ENCODE assay signal across 8 mouse cellular contexts in genomic region chr10:39261174-39262145, GRCm38 (mm10).
DNase-seq lines count a peak whose midpoint lies in the region; ATAC-seq and TF ChIP-seq lines count a peak whose summit lies in the region.

No protein-coding gene starts in this region.

- H3K9me3 ChIP-seq in embryonic facial prominence, embryonic 12.5 days, result no peaks in the 10 kb centered on the region
- H3K9me3 ChIP-seq in midbrain, postnatal 0 days (ENCODE audit: low read length), result no peaks in the 10 kb centered on the region

- TF ChIP-seq POLR2A in kidney, adult 2 months (IDR thresholded peaks at IDR 0.05; ENCODE audit: low read depth, low read length), result no peak

- WGBS in kidney, adult 2 months, result 71% methylated on average over 8 of the region's 8 CpGs
- WGBS in embryonic facial prominence, embryonic 12.5 days, result 60% methylated on average over 8 of the region's 8 CpGs
- WGBS in midbrain, postnatal 0 days, result 61% methylated on average over 8 of the region's 8 CpGs

- H3K4me3 ChIP-seq in kidney, adult 2 months (ENCODE audit: insufficient read depth, low read depth, low read length), result no peak overlapping the region
- H3K4me3 ChIP-seq in embryonic facial prominence, embryonic 12.5 days, result no peak overlapping the region
- H3K4me3 ChIP-seq in midbrain, postnatal 0 days (ENCODE audit: low read depth, low read length), result no peak overlapping the region
- H3K4me3 ChIP-seq in layer of hippocampus, adult 2 months, result no peak overlapping the region

- no peak overlapping the region for H3K4me2 ChIP-seq in embryonic facial prominence, embryonic 12.5 days (replicated peaks)
- no peak overlapping the region for H3K4me2 ChIP-seq in midbrain, postnatal 0 days (ENCODE audit: low read depth, low read length, poor library complexity, severe bottlenecking)

- H3K9ac ChIP-seq in embryonic facial prominence, embryonic 12.5 days, result no peak overlapping the region
- H3K9ac ChIP-seq in midbrain, postnatal 0 days (replicated peaks; ENCODE audit: low read length, poor library complexity, severe bottlenecking), result no peak overlapping the region

- peak; percentile 52; the same call in 1 of the 2 replicates for ATAC-seq in embryonic facial prominence, embryonic 12.5 days (ENCODE audit: insufficient number of reproducible peaks, insufficient read depth, low FRiP score, low TSS enrichment)
- ATAC-seq in midbrain, postnatal 0 days (ENCODE audit: low FRiP score), result peak; percentile 66

- H3K27ac ChIP-seq in kidney, adult 2 months (ENCODE audit: insufficient read depth, low read depth, low read length), result no peak overlapping the region
- H3K27ac ChIP-seq in embryonic facial prominence, embryonic 12.5 days, result peak overlapping the region; percentile 55
- H3K27ac ChIP-seq in midbrain, postnatal 0 days (ENCODE audit: low read depth, low read length), result no peak overlapping the region
- H3K27ac ChIP-seq in layer of hippocampus, adult 2 months, result no peak overlapping the region

- intact Hi-C loops in heart, postnatal 10 days (cut with DNase I), result no loop called here

- peak; percentile 30 for DNase-seq in kidney, postnatal 10 days
- DNase-seq in kidney, adult 2 months, result no peak
- DNase-seq in heart, postnatal 10 days, result peak; percentile 68 to 75
- peak; percentile 30 for DNase-seq in midbrain, postnatal 0 days (ENCODE audit: low spot score)
- no peak for DNase-seq in T-cell, adult 2 months (ENCODE audit: low spot score)
- DNase-seq in layer of hippocampus, adult 2 months (ENCODE audit: low spot score in 2 of 2), result no peak
- DNase-seq in testis, postnatal 10 days (ENCODE audit: low spot score), result no peak

- no peak for TF ChIP-seq CTCF in kidney, adult 2 months (conservative IDR thresholded peaks at IDR 0.05; ENCODE audit: insufficient read depth, insufficient read length, low read depth, low read length)
- no peak for TF ChIP-seq CTCF in midbrain, postnatal 0 days (IDR thresholded peaks at IDR 0.05)
- no peak for TF ChIP-seq CTCF in layer of hippocampus, adult 2 months (conservative IDR thresholded peaks at IDR 0.05)

- H3K4me1 ChIP-seq in kidney, adult 2 months (ENCODE audit: control insufficient read depth, insufficient read depth, low read length), result no peaks in the 10 kb centered on the region; the same call in 1 of the 2 replicates
- peaks cover 29% of the 10 kb centered on the region for H3K4me1 ChIP-seq in embryonic facial prominence, embryonic 12.5 days
- H3K4me1 ChIP-seq in midbrain, postnatal 0 days (ENCODE audit: insufficient read depth, low read length), result no peaks in the 10 kb centered on the region

- no peaks in the 10 kb centered on the region for H3K36me3 ChIP-seq in kidney, adult 2 months (ENCODE audit: control insufficient read depth, insufficient read depth, low read length)
- H3K36me3 ChIP-seq in embryonic facial prominence, embryonic 12.5 days, result no peaks in the 10 kb centered on the region
- no peaks in the 10 kb centered on the region for H3K36me3 ChIP-seq in midbrain, postnatal 0 days (ENCODE audit: insufficient read depth, low read length)

- no peaks in the 10 kb centered on the region for H3K27me3 ChIP-seq in kidney, adult 2 months (replicated peaks; ENCODE audit: control insufficient read depth, insufficient read depth, low read length)
- H3K27me3 ChIP-seq in embryonic facial prominence, embryonic 12.5 days, result no peaks in the 10 kb centered on the region
- H3K27me3 ChIP-seq in midbrain, postnatal 0 days (ENCODE audit: insufficient read depth, low read length), result no peaks in the 10 kb centered on the region

Comparison
In these comparisons a context has a peak if more than half of its experiments do, and no peak if none do; other contexts are left out.
1. DNase-seq: peak in kidney, postnatal 10 days (single experiment), heart, postnatal 10 days (2 of 2) and midbrain, postnatal 0 days (single experiment); none in kidney, adult 2 months (single experiment), T-cell, adult 2 months (single experiment), layer of hippocampus, adult 2 months (0 of 2) and testis, postnatal 10 days (single experiment).